Mouse (Mus musculus) kidney, postnatal 4 days (tissue): ENCODE measurements at regions not wholly inside any gene's neighbourhood (a gene's known extent, or its start where the extent isn't known, plus 50 kb on each side); places are given as distances from the start of the nearest gene placed in this dataset.
"Not testable (repeated sequence)": the region's sequence is repeated elsewhere in the genome, so short reads cannot be mapped to it uniquely, and the experiment has no call there.

Experiments
- DNase-seq, 2 experiments: peaks; one replicate each; pipeline ENCODE4 v3.0.0; 2021; ENCODE audit warnings: mixed read lengths in 2 of 2

GRCm38 (mm10) chr14:104410730-104411129, 57.1 kb downstream of the Pou4f1 start:
- DNase-seq, result no peak

GRCm38 (mm10) chr14:104410292-104410691, 57.5 kb downstream of the Pou4f1 start:
- DNase-seq, result no peak

GRCm38 (mm10) chr14:104406062-104406461, 61.7 kb downstream of the Pou4f1 start:
- DNase-seq, result no peak

- DNase-seq, result no peak
Observed at GRCm38 (mm10) chr14:104389297-104390071, 78.3 kb downstream of the Pou4f1 start.

- DNase-seq, result no peak
Observed at GRCm38 (mm10) chr14:104388879-104389278, 78.9 kb downstream of the Pou4f1 start.

- DNase-seq, result no peak
Observed at GRCm38 (mm10) chr14:104380986-104381385, 86.8 kb downstream of the Pou4f1 start.

- no peak for DNase-seq
Observed at GRCm38 (mm10) chr14:104372776-104373175, 95.0 kb downstream of the Pou4f1 start.

GRCm38 (mm10) chr14:104356636-104357035, 111.2 kb downstream of the Pou4f1 start:
- no peak for DNase-seq

- DNase-seq, result not testable (repeated sequence)
Observed at GRCm38 (mm10) chr14:104336783-104337182, 131.0 kb downstream of the Pou4f1 start.

- DNase-seq, result peak; percentile 49 to 66
Observed at GRCm38 (mm10) chr14:104326089-104326488, 141.7 kb downstream of the Pou4f1 start.

GRCm38 (mm10) chr14:104300141-104300540, 167.7 kb downstream of the Pou4f1 start:
- DNase-seq, result no peak

- no peak for DNase-seq
Observed at GRCm38 (mm10) chr14:104298312-104298711, 169.5 kb downstream of the Pou4f1 start.

- DNase-seq, result no peak
Observed at GRCm38 (mm10) chr14:104297316-104298311, 170.2 kb downstream of the Pou4f1 start.

GRCm38 (mm10) chr14:104293814-104294213, 174.0 kb downstream of the Pou4f1 start:
- peak in 1 of 2 experiments; percentile 3 for DNase-seq

GRCm38 (mm10) chr14:104293147-104293546, 174.7 kb downstream of the Pou4f1 start:
- DNase-seq, result no peak

- no peak for DNase-seq
Observed at GRCm38 (mm10) chr14:104280353-104280752, 187.4 kb downstream of the Pou4f1 start.

- DNase-seq, result no peak
Observed at GRCm38 (mm10) chr14:104279890-104280289, 187.9 kb downstream of the Pou4f1 start.

- DNase-seq, result no peak
Observed at GRCm38 (mm10) chr14:104274752-104275151, 193.0 kb downstream of the Pou4f1 start.

- DNase-seq, result no peak
Observed at GRCm38 (mm10) chr14:104264919-104265764, 202.7 kb downstream of the Pou4f1 start.

- no peak for DNase-seq
Observed at GRCm38 (mm10) chr14:104216965-104217364, 250.8 kb downstream of the Pou4f1 start.

- DNase-seq, result peak in 1 of 2 experiments; percentile 10
Observed at GRCm38 (mm10) chr14:104210719-104211118, 257.1 kb downstream of the Pou4f1 start.

GRCm38 (mm10) chr14:104208855-104209254, 258.9 kb downstream of the Pou4f1 start:
- peak; percentile 35 to 50 for DNase-seq
